9 mouse cellular contexts compared by ENCODE assay signal in the genomic region with DNA sequence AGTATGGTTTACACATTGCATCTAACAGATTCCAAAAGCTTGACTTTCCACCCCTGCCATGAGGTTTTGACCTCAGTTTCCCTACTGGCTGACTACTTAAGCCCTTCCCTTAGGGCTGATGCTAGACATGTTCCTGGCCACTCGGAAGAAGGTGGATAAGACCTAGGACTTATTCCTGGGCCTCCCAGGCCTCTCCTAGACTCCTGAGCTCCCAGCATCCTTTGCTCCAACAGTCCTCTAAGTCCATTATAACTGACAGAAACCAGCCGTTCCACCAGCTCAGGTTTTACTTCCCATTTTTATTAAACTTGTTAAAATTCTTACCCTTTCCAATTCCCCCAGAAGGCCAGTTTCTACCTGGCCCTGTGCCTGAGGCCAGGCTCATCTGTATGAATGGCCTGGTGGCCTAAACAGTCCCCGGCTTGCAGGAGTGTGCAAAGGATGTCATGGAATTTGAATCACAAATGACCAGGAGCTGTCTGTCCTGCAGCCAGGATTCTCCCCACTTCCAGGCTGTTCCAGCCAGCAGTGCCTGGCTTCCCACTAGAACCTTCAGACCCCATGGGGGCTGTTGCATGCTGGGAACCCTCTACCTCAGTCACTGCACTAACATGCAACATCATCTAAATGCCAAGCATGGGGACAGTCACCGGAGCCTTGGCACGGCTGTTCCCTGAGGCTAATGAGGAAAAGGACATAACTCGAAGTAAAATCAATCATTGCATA.
"Had no signal": no experiment of that assay in that cellular context is flagged by ENCODE, and none has a peak within 500 bp of the region (broad histone marks: within the 10 kb centered on the region; RNA-seq: fewer than 3 reads in every experiment).

No protein-coding gene starts in this region.

- H3K27me3 ChIP-seq: kidney, embryonic 15.5 days had no signal

- H3K4me1 ChIP-seq: kidney, embryonic 15.5 days had no signal

- H3K4me3 ChIP-seq: kidney, embryonic 15.5 days had no signal

- H3K36me3 ChIP-seq: kidney, embryonic 15.5 days had no signal

- H3K4me2 ChIP-seq: kidney, embryonic 15.5 days had no signal

- H3K27ac ChIP-seq: kidney, embryonic 15.5 days; liver, embryonic 14.5 days had no signal

- H3K9me3 ChIP-seq: kidney, embryonic 15.5 days had no signal

- DNase-seq: kidney, adult 2 months; kidney, postnatal 14 days; lung, adult 18-20 months; lung, postnatal 36 days; right cerebral cortex, adult 18-20 months; right cerebral cortex, postnatal 25 days; thymus, postnatal 36 days had no signal

- H3K9ac ChIP-seq: kidney, embryonic 15.5 days; liver, embryonic 14.5 days had no signal
